8 mouse cellular contexts compared by ENCODE assay signal in genomic region chr12:16588396-16589042, GRCm38 (mm10). TPM values are rescaled to one million over a fixed set of nuclear protein-coding genes. Genes with fewer than 3 reads are reported as not detected.
DNase-seq lines count a peak whose midpoint lies in the region; TF ChIP-seq lines count a peak whose summit lies in the region.

No protein-coding gene starts in this region.

- H3K27me3 ChIP-seq in kidney, adult 2 months (replicated peaks; ENCODE audit: control insufficient read depth, insufficient read depth, low read length): no peaks in the 10 kb centered on the region
- H3K27me3 ChIP-seq in heart, embryonic 10.5 days (ENCODE audit: insufficient read depth, poor library complexity, severe bottlenecking): no peaks in the 10 kb centered on the region

- peak overlapping the region; percentile 94 for H3K4me3 ChIP-seq in kidney, adult 2 months (ENCODE audit: insufficient read depth, low read depth, low read length)
- H3K4me3 ChIP-seq in heart, embryonic 10.5 days: peak overlapping the region; percentile 90

- TF ChIP-seq POLR2A in kidney, adult 2 months (IDR thresholded peaks at IDR 0.05; ENCODE audit: low read depth, low read length): no peak

- no peaks in the 10 kb centered on the region for H3K9me3 ChIP-seq in heart, embryonic 10.5 days

- TF ChIP-seq CTCF in kidney, adult 2 months (conservative IDR thresholded peaks at IDR 0.05; ENCODE audit: insufficient read depth, insufficient read length, low read depth, low read length): no peak

- peaks cover 27% of the 10 kb centered on the region for H3K4me1 ChIP-seq in kidney, adult 2 months (ENCODE audit: control insufficient read depth, insufficient read depth, low read length)
- H3K4me1 ChIP-seq in heart, embryonic 10.5 days: peaks cover 56% of the 10 kb centered on the region

- H3K27ac ChIP-seq in kidney, adult 2 months (ENCODE audit: insufficient read depth, low read depth, low read length): peak overlapping the region; percentile 69
- peak overlapping the region; percentile 85 for H3K27ac ChIP-seq in heart, embryonic 10.5 days

- peak; percentile 60 for DNase-seq in kidney, adult 2 months
- DNase-seq in kidney, adult 11 months: no peak
- DNase-seq in c-Kit-positive CD71-positive TER-119-negative erythroid progenitor cells, embryonic 14.5 days (ENCODE audit: low read depth): peak; percentile 48
- DNase-seq in heart, embryonic 10.5 days (ENCODE audit: low spot score): no peak
- DNase-seq in kidney, postnatal 14 days: peak; percentile 30
- peak; percentile 52 for DNase-seq in lung, postnatal 25 days (ENCODE audit: low spot score)
- DNase-seq in embryo, embryonic 10.5 days (ENCODE audit: low spot score): no peak
- no peak for DNase-seq in urinary bladder, adult 2 months (ENCODE audit: low spot score)

- WGBS in kidney, adult 2 months: 19% methylated on average over 7 of the region's 7 CpGs
- WGBS in heart, embryonic 10.5 days: 13% methylated on average over 7 of the region's 7 CpGs

- H3K36me3 ChIP-seq in kidney, adult 2 months (ENCODE audit: control insufficient read depth, insufficient read depth, low read length): no peaks in the 10 kb centered on the region
- no peaks in the 10 kb centered on the region for H3K36me3 ChIP-seq in heart, embryonic 10.5 days

RNA-seq across cellular contexts. Expression of gene Lpin1, which starts 22.2 kb away (rescaled TPM):
- 33.5 and 34.2 TPM in 2 replicates for polyA plus RNA-seq in kidney, adult 2 months (2012; rRNA removed)
- 3.3 and 4.6 TPM in 2 replicates for polyA plus RNA-seq in heart, embryonic 10.5 days (2016; fragmentation: Nextera tagmentation; extraction: Ambion mirVana)
- polyA plus RNA-seq in urinary bladder, adult 2 months (2012; rRNA removed): 12.3 and 15.5 TPM in 2 replicates

Comparison
In these comparisons a context has a peak if more than half of its experiments do, and no peak if none do; other contexts are left out.
1. DNase-seq: peak in kidney, adult 2 months (single experiment), c-Kit-positive CD71-positive TER-119-negative erythroid progenitor cells, embryonic 14.5 days (single experiment), kidney, postnatal 14 days (single experiment) and lung, postnatal 25 days (single experiment); none in kidney, adult 11 months (single experiment), heart, embryonic 10.5 days (single experiment), embryo, embryonic 10.5 days (single experiment) and urinary bladder, adult 2 months (single experiment).